Mouse (Mus musculus) bone marrow, adult 2 months (tissue): ENCODE results near the gene Man1a. TPM values are rescaled to one million over a fixed set of nuclear protein-coding genes. Genes with fewer than 3 reads are reported as not detected.

Experiments
- H3K27ac ChIP-seq: fragments of 200-500 bp; 2 replicates; pipeline ENCODE4 v1.5.1; 2012; ENCODE audit warnings: low read depth, mild to moderate bottlenecking, control low read depth, inconsistent platforms, low read length; ENCODE audit not compliant: control insufficient read depth, poor library complexity, insufficient read depth
- H3K4me1 ChIP-seq: fragments of 200-500 bp; 2 replicates; pipeline ENCODE4 v1.6.1; 2011; ENCODE audit warnings: low read length; ENCODE audit not compliant: control insufficient read depth, insufficient read depth
- H3K4me3 ChIP-seq: fragments of 200-500 bp; replicated peaks from 2 replicates; pipeline ENCODE3; 2011; ENCODE audit warnings: mild to moderate bottlenecking, low read depth, low read length, control low read depth; ENCODE audit not compliant: control insufficient read depth
- CTCF ChIP-seq: fragments of 200-500 bp; IDR thresholded peaks from 2 replicates; pipeline ENCODE4 v1.5.1; 2011; ENCODE audit warnings: low read length, control low read depth; ENCODE audit not compliant: control insufficient read depth, insufficient read depth
- POLR2A ChIP-seq: fragments of 200-500 bp; IDR thresholded peaks from 2 replicates; pipeline ENCODE4 v1.6.1; 2011; ENCODE audit warnings: low read depth, mild to moderate bottlenecking, control low read depth, low read length, borderline replicate concordance; ENCODE audit not compliant: control insufficient read depth
- WGBS: fragments of 180-500 bp; shearing (Covaris S2); methylation state at CpG from one replicate; pipeline ENCODE4 v1.1.7; 2018; 5-methylcytosine and 5-hydroxymethylcytosine counted together
- polyA plus RNA-seq: library from polyadenylated mRNA; stranded (reverse); fragments of >200 nt; gene quantifications from 2 replicates; pipeline ENCODE4 v1.2.4, GENCODE M21; 2011; ENCODE audit warnings: low replicate concordance; ENCODE audit not compliant: missing spikeins, insufficient read depth, insufficient read length

The Man1a gene
- polyA plus RNA-seq, 1 experiment = 14.8 TPM

GRCm38 (mm10) chr10:54038180-54038579 is 38.2 kb downstream of the Man1a start:
- Histone ChIP-seq H3K4me1 (peaks cover 6% of the 10 kb centered on the region; the same call in 1 of the 2 replicates), H3K27ac (no peak overlapping the region), H3K4me3 (no peak overlapping the region)
- TF ChIP-seq CTCF (no peak), POLR2A (no peak)
- WGBS = 51% methylated on average over 5 of the region's 5 CpGs

GRCm38 (mm10) chr10:54037348-54038010 is 38.9 kb downstream of the Man1a start:
- Histone ChIP-seq H3K27ac (no peak overlapping the region), H3K4me1 (peaks cover 8% of the 10 kb centered on the region; the same call in 1 of the 2 replicates), H3K4me3 (no peak overlapping the region)
- WGBS = 63% methylated on average over 10 of the region's 10 CpGs
- no peak for TF ChIP-seq POLR2A
- TF ChIP-seq CTCF = no peak

- 46% methylated on average over 1 of the region's 1 CpGs for WGBS
- Histone ChIP-seq H3K4me1 (peaks cover 6% of the 10 kb centered on the region; the same call in 1 of the 2 replicates), H3K27ac (no peak overlapping the region), H3K4me3 (no peak overlapping the region)
- no peak for TF ChIP-seq CTCF
- no peak for TF ChIP-seq POLR2A
These were observed 40.8 kb downstream of the Man1a start for GRCm38 (mm10) chr10:54035586-54035985.

DNA sequence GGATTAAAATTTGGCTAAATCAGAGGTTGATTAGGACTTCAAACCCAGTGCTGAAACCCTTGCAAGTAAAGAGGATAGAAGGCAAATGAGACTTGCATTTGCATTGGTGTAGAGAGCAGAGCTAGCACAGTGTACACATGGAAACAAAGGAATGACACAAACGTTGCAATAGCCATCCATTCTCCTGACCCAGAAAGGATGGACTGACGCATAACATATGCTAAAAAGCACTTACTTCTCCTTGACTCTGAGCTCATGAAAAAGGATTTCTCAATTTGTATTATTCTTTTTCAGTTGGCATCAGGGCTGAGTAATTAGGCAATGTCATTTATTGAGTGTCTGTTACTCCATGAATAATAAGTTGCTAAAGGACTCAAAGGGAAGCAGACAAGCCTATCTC is 41.6 kb downstream of the Man1a start:
- Histone ChIP-seq H3K27ac (no peak overlapping the region), H3K4me1 (peaks cover 5% of the 10 kb centered on the region; the same call in 1 of the 2 replicates), H3K4me3 (no peak overlapping the region)
- 47% methylated on average over 2 of the region's 2 CpGs for WGBS
- TF ChIP-seq CTCF (no peak), POLR2A (no peak)

- TF ChIP-seq POLR2A (no peak), CTCF (no peak)
- 38% methylated on average over 9 of the region's 9 CpGs for WGBS
- Histone ChIP-seq H3K4me3 (no peak overlapping the region), H3K27ac (no peak overlapping the region), H3K4me1 (peaks cover 3% of the 10 kb centered on the region)
These were observed 43.9 kb downstream of the Man1a start for GRCm38 (mm10) chr10:54032316-54033092.

DNA sequence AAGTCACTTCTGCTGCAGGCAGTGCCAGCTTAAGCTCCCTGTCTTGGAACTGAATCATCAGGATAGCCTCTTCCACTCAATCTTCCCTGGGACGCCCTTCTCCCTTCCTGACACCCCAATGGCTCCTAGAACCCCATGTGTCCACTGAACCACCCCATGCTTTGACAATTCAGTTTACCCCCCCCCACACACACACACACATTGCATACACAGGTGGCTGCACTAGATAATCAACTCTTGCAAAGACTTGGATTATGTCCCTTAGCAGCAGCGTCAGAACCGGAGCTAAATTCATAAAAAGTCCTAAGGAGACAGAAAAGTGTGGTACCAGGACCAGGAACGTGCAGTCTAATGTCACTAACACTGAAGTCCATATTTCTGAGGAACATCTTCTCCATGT is 47.5 kb downstream of the Man1a start:
- Histone ChIP-seq H3K4me1 (peaks cover 2% of the 10 kb centered on the region), H3K4me3 (no peak overlapping the region), H3K27ac (no peak overlapping the region)
- TF ChIP-seq CTCF (no peak), POLR2A (no peak)
- WGBS = 77% methylated on average over 4 of the region's 4 CpGs

GRCm38 (mm10) chr10:54026738-54027427 is 49.5 kb downstream of the Man1a start:
- WGBS = 85% methylated on average over 5 of the region's 5 CpGs
- H3K4me3 ChIP-seq = no peak overlapping the region
- TF ChIP-seq POLR2A (no peak), CTCF (no peak)
- H3K4me1 ChIP-seq = no peaks in the 10 kb centered on the region; the same call in none of the 2 replicates
- H3K27ac ChIP-seq = no peak overlapping the region

GRCm38 (mm10) chr10:54026101-54026500 is 50.3 kb downstream of the Man1a start:
- no peak for TF ChIP-seq CTCF
- TF ChIP-seq POLR2A = no peak
- no peak overlapping the region for H3K27ac ChIP-seq
- no peak overlapping the region for H3K4me3 ChIP-seq
- 76% methylated on average over 4 of the region's 4 CpGs for WGBS
- no peaks in the 10 kb centered on the region; the same call in 1 of the 2 replicates for H3K4me1 ChIP-seq
